Mouse (Mus musculus): ENCODE data around the gene Timm8a2.

Timm8a2 gene

GRCm38 (mm10) chr14:122012814-122013213 lies 21.7 kb upstream of the Timm8a2 start:
- no peak for DNase-seq

- DNase-seq, result no peak
Observed at GRCm38 (mm10) chr14:122013417-122013951, 21.0 kb upstream of the Timm8a2 start.

GRCm38 (mm10) chr14:122017958-122018357 lies 16.5 kb upstream of the Timm8a2 start:
- no peak for DNase-seq

GRCm38 (mm10) chr14:122019389-122019788 lies 15.1 kb upstream of the Timm8a2 start:
- DNase-seq, result no peak

GRCm38 (mm10) chr14:122020567-122020966 lies 13.9 kb upstream of the Timm8a2 start:
- no peak for DNase-seq

- no peak for DNase-seq
Observed at GRCm38 (mm10) chr14:122023054-122023453, 11.4 kb upstream of the Timm8a2 start.

- no peak for DNase-seq
Observed at GRCm38 (mm10) chr14:122023928-122024327, 10.5 kb upstream of the Timm8a2 start.

GRCm38 (mm10) chr14:122028926-122029745 lies 5.3 kb upstream of the Timm8a2 start:
- no peak for DNase-seq

- no peak for DNase-seq
Observed at GRCm38 (mm10) chr14:122029851-122030250, 4.6 kb upstream of the Timm8a2 start.

GRCm38 (mm10) chr14:122032045-122032444 lies 2.4 kb upstream of the Timm8a2 start:
- DNase-seq, result no peak

GRCm38 (mm10) chr14:122035181-122035580 lies 707 bp downstream of the Timm8a2 start:
- DNase-seq, result no peak

- DNase-seq, result no peak
Observed at GRCm38 (mm10) chr14:122035860-122036259, 1.4 kb downstream of the Timm8a2 start.

- no peak for DNase-seq
Observed at GRCm38 (mm10) chr14:122038874-122039647, 4.6 kb downstream of the Timm8a2 start.

GRCm38 (mm10) chr14:122041413-122041825 lies 6.9 kb downstream of the Timm8a2 start:
- no peak for DNase-seq

GRCm38 (mm10) chr14:122042142-122042694 lies 7.7 kb downstream of the Timm8a2 start:
- DNase-seq, result no peak

- no peak for DNase-seq
Observed at GRCm38 (mm10) chr14:122047784-122048183, 13.3 kb downstream of the Timm8a2 start.

- no peak for DNase-seq
Observed at GRCm38 (mm10) chr14:122048816-122049215, 14.3 kb downstream of the Timm8a2 start.

- DNase-seq, result no peak
Observed at GRCm38 (mm10) chr14:122052896-122053635, 18.6 kb downstream of the Timm8a2 start.

GRCm38 (mm10) chr14:122056871-122057270 lies 22.4 kb downstream of the Timm8a2 start:
- DNase-seq, result no peak

- no peak for DNase-seq
Observed at GRCm38 (mm10) chr14:122057941-122058346, 23.5 kb downstream of the Timm8a2 start.

- peak; percentile 52 for DNase-seq
Observed at GRCm38 (mm10) chr14:122060642-122061041, 26.2 kb downstream of the Timm8a2 start.

GRCm38 (mm10) chr14:122061376-122061775 lies 26.9 kb downstream of the Timm8a2 start:
- DNase-seq, result no peak
